Mouse (Mus musculus) hindbrain, embryonic 10.5 days (tissue): ENCODE data around the gene Ap1ar. TPM values are rescaled to one million over a fixed set of nuclear protein-coding genes. Genes with fewer than 3 reads are reported as not detected.
A peak's percentile ranks its signal among the peaks of the same experiment; 100 is the strongest.

Experiments used
- DNase-seq: peaks from one replicate; pipeline ENCODE4 v3.0.0-alpha.2; 2017; ENCODE audit warnings: low spot score
- H3K27ac ChIP-seq: fragments of 300-500 bp; sonication (generic); 2 replicates; pipeline ENCODE4 v1.5.1; 2016; ENCODE audit warnings: mild to moderate bottlenecking, moderate library complexity
- H3K27me3 ChIP-seq: fragments of 300-500 bp; sonication (generic); 2 replicates; pipeline ENCODE4 v1.6.1; 2016; ENCODE audit warnings: mild to moderate bottlenecking; ENCODE audit not compliant: poor library complexity, insufficient read depth, severe bottlenecking
- H3K36me3 ChIP-seq: fragments of 300-500 bp; sonication (generic); 2 replicates; pipeline ENCODE4 v1.6.1; 2016; ENCODE audit warnings: mild to moderate bottlenecking, moderate library complexity
- H3K4me1 ChIP-seq: fragments of 300-500 bp; sonication (generic); replicated peaks from 2 replicates; pipeline ENCODE4 v1.6.1; 2016; ENCODE audit warnings: mild to moderate bottlenecking
- H3K4me3 ChIP-seq: fragments of 300-500 bp; sonication (generic); 2 replicates; pipeline ENCODE4 v1.5.1; 2016; ENCODE audit warnings: mild to moderate bottlenecking, moderate library complexity
- H3K9me3 ChIP-seq: fragments of 300-500 bp; sonication (generic); 2 replicates; pipeline ENCODE4 v1.6.1; 2016; ENCODE audit warnings: mild to moderate bottlenecking, moderate library complexity
- WGBS: fragments of 180-500 bp; shearing (Covaris S2); methylation state at CpG from one replicate; pipeline ENCODE4 v1.1.7; 2016; 5-methylcytosine and 5-hydroxymethylcytosine counted together
- polyA plus RNA-seq: library from polyadenylated mRNA; unstranded; fragments of >200 nt; fragmentation: Nextera tagmentation; extraction: Ambion mirVana; gene quantifications from 2 replicates; pipeline ENCODE4 v1.2.1, GENCODE M21; 2016

The Ap1ar gene
- polyA plus RNA-seq, 1 experiment from 2014 or later, result 56.0 TPM

GRCm38 (mm10) chr3:127861340-127861739, 24.0 kb upstream of the Ap1ar start:
- Histone ChIP-seq H3K36me3 (no peaks in the 10 kb centered on the region), H3K27me3 (no peaks in the 10 kb centered on the region), H3K4me1 (peaks cover 7% of the 10 kb centered on the region; the same call in 1 of the 2 replicates), H3K27ac (no peak overlapping the region), H3K4me3 (no peak overlapping the region), H3K9me3 (no peaks in the 10 kb centered on the region)
- DNase-seq, result no peak
- WGBS, result 89% methylated on average over 11 of the region's 11 CpGs

DNA sequence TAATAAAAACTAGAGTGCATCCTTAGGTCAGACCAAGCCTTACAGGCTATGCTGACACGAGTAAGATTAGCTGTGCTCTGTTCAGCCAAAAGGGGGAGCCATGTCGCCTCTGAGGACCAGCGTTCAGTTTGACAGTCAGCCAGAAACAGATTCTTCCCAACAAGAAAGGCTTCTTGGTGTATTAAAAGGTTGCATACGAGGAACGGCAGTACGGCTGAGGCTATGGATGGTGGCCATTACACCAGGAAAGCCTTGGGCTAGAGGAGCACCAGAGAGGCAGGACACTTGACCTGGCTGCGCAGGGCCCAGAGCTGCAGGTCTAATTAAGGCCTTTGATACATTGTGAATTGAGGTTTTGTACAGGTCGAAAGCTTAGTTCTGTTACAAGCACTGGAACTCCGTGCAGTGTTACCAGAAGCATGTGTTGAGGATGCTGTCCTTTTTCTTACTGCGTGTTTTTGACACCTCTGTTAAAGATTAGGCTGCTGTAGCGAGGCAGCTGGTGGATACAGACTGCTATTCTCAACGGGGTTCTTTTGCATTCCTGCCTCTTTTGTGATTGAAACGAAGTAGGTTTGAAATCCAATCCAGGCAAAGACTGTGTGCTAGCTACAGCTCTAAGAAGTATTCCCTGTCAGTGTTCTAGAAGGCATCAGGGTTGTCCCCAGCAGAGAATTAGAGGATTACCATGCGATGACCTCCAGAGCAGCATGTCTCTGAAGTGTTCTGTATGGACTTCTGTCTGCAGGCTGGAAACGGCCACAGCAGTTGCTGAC, 16.3 kb upstream of the Ap1ar start:
- Histone ChIP-seq H3K27me3 (no peaks in the 10 kb centered on the region), H3K27ac (peak overlapping the region; percentile 71), H3K4me1 (peaks cover 10% of the 10 kb centered on the region), H3K9me3 (no peaks in the 10 kb centered on the region), H3K36me3 (no peaks in the 10 kb centered on the region), H3K4me3 (no peak overlapping the region)
- DNase-seq, result peak; percentile 66
- 19% methylated on average over 15 of the region's 15 CpGs for WGBS

GRCm38 (mm10) chr3:127852722-127853121, 15.4 kb upstream of the Ap1ar start:
- WGBS, result 79% methylated on average over 9 of the region's 9 CpGs
- Histone ChIP-seq H3K4me1 (peaks cover 10% of the 10 kb centered on the region), H3K27me3 (no peaks in the 10 kb centered on the region), H3K27ac (no peak overlapping the region), H3K36me3 (no peaks in the 10 kb centered on the region), H3K4me3 (no peak overlapping the region), H3K9me3 (no peaks in the 10 kb centered on the region)
- no peak for DNase-seq

DNA sequence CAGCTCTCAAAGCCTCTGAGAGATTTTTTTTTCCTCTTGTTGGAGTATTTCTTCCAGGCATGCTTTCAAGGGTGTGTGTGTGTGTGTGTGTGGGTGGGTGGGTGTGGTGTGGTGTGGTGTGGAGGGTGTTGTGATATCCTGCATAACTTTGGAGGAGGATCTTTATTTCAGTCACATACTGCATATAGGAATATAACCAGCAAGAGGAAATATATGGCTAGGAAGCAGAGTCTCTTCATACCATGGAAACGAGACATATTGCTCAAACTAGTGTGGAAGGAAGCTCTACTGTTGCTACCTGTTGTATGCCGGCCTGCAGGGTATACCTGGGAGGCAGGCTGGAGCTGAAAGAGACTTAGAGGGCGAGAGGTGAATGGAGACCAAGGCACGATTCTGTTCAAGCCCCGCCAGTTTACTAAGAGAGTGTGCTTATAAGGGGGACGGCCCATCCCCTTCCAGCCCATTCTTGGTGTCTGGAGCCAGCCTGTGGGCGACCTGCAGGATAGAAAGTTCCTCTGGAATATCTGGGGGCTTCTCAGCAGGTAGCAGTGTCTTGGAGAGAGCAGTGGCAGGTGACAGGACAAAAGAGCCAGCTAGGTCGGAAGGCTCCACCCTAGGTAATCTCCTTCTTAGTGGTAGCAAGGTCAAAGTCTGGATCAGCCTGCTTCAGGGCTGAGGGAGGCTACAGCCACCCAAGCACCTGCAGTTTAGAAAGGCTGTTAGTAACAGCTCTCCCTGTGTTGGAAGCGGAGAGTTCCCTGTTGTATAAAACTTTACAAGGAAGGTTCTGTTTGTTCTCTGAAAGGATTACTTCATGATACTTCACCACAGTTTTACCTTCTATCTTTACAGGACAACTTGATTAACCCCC, 13.7 kb upstream of the Ap1ar start:
- H3K36me3 ChIP-seq, result no peaks in the 10 kb centered on the region
- no peak overlapping the region for H3K4me3 ChIP-seq
- H3K27me3 ChIP-seq, result no peaks in the 10 kb centered on the region
- peaks cover 10% of the 10 kb centered on the region for H3K4me1 ChIP-seq
- DNase-seq, result no peak
- 59% methylated on average over 9 of the region's 9 CpGs for WGBS
- no peaks in the 10 kb centered on the region; the same call in 1 of the 2 replicates for H3K9me3 ChIP-seq
- no peak overlapping the region for H3K27ac ChIP-seq

GRCm38 (mm10) chr3:127849922-127850321, 12.6 kb upstream of the Ap1ar start:
- Histone ChIP-seq H3K4me1 (peaks cover 15% of the 10 kb centered on the region), H3K36me3 (no peaks in the 10 kb centered on the region), H3K27ac (no peak overlapping the region), H3K9me3 (no peaks in the 10 kb centered on the region; the same call in 1 of the 2 replicates), H3K4me3 (no peak overlapping the region), H3K27me3 (no peaks in the 10 kb centered on the region)
- 83% methylated on average over 5 of the region's 5 CpGs for WGBS
- DNase-seq, result no peak

- no peak for DNase-seq
- Histone ChIP-seq H3K9me3 (no peaks in the 10 kb centered on the region; the same call in 1 of the 2 replicates), H3K4me3 (no peak overlapping the region), H3K27me3 (no peaks in the 10 kb centered on the region), H3K36me3 (no peaks in the 10 kb centered on the region), H3K27ac (no peak overlapping the region), H3K4me1 (0 out of 2 replicates have a peak, but pooled peaks cover 6% of the 10 kb centered on the region)
- 90% methylated on average over 11 of the region's 11 CpGs for WGBS
These were observed 10.9 kb upstream of the Ap1ar start for GRCm38 (mm10) chr3:127848088-127848808.

DNA sequence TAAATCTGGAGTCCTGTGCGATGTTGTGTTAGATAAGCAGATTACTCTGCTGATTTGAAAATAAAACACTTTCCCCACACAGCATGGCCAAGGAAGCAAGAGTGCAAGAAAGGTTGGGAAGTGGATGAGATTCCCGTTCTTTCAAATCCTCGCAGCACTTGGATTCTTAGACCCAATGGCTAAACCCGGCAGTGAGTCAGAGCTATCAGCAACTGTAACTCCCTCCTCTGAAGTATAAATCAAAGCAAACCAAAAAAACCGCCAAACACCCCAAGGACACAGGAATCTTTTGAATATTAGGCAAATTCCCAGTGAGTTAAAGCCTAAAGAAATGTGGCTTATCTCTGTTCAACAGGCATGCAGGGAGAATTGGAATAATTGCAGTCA, 6.6 kb upstream of the Ap1ar start:
- no peak for DNase-seq
- Histone ChIP-seq H3K36me3 (no peaks in the 10 kb centered on the region), H3K27me3 (0 out of 2 replicates have a peak, but pooled peaks cover 5% of the 10 kb centered on the region), H3K9me3 (no peaks in the 10 kb centered on the region; the same call in 1 of the 2 replicates), H3K27ac (no peak overlapping the region), H3K4me1 (0 out of 2 replicates have a peak, but pooled peaks cover 6% of the 10 kb centered on the region), H3K4me3 (no peak overlapping the region)
- 83% methylated on average over 5 of the region's 5 CpGs for WGBS

DNA sequence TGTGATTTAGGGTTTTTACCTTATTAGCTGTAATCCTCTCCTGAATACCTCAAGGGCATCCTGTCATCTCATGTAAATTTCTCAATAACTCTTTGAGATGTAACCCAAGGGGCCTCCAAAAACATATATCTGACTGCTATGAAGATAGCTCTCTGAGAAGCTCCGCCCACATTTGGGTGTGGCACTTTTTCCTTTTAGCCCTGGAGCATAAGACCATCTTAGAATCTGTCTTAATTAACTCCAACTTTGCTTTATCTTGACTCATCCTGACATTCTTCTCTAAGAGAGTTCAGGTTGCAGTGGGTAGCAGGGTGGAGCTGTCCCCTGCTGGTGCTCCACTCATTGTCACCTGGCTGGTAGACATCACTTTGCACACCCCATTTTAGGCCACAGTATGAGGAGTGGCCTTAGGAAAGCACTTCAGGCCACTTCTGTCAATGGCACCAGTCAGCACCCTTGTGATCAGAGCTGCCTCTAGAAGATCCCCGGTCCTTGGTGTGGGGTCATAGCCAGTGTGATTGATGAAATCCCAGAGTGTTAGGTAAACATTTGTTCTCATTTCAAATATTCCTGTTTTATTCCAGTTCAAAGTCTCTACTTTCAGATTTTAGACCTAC, 6.1 kb upstream of the Ap1ar start:
- Histone ChIP-seq H3K27me3 (0 out of 2 replicates have a peak, but pooled peaks cover 5% of the 10 kb centered on the region), H3K4me1 (peaks cover 6% of the 10 kb centered on the region; the same call in 1 of the 2 replicates), H3K9me3 (no peaks in the 10 kb centered on the region; the same call in 1 of the 2 replicates), H3K4me3 (no peak overlapping the region), H3K27ac (no peak overlapping the region), H3K36me3 (no peaks in the 10 kb centered on the region)
- DNase-seq, result no peak
- 85% methylated on average over 2 of the region's 2 CpGs for WGBS

GRCm38 (mm10) chr3:127841926-127842325, 4.6 kb upstream of the Ap1ar start:
- H3K27me3 ChIP-seq, result 0 out of 2 replicates have a peak, but pooled peaks cover 5% of the 10 kb centered on the region
- 89% methylated on average over 8 of the region's 8 CpGs for WGBS
- no peak overlapping the region for H3K27ac ChIP-seq
- no peak for DNase-seq
- H3K4me1 ChIP-seq, result peaks cover 15% of the 10 kb centered on the region
- H3K9me3 ChIP-seq, result no peaks in the 10 kb centered on the region; the same call in 1 of the 2 replicates
- H3K36me3 ChIP-seq, result no peaks in the 10 kb centered on the region
- no peak overlapping the region for H3K4me3 ChIP-seq

DNA sequence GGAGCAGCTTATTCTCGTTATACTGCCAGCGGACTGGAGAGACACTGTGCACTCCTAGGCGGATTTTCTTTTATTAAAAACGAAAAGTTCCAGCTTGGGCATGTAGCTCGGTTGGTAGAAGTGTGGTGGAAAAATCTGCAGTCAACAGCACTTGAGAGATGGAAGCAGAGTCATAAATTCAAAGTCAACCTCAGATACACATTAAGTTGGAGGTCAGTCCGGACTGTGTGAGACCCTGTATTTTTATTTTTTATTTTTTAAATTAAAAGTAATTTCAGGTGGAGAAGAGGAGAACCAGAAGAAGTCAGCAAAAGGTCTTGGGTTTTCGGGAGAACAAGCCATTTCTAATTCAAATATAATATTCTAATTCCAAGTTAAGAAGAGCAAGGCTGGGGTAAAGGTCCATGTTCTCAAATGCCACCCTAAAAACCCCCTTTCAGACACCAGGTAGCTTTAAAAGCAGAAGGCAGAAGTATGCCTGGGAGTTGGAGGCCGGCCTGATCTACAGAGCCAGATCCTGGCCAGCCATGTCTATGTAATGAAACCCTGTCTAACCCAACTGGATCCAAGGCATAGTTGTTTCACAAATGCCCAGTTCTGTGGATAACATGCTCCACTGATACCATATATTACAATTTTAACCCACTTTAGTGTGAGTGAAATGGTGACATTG, 785 bp upstream of the Ap1ar start:
- 0 out of 2 replicates have a peak, but pooled peaks cover 5% of the 10 kb centered on the region for H3K27me3 ChIP-seq
- DNase-seq, result no peak
- 33% methylated on average over 8 of the region's 8 CpGs for WGBS

GRCm38 (mm10) chr3:127836798-127837153, 547 bp downstream of the Ap1ar start:
- Histone ChIP-seq H3K9me3 (no peaks in the 10 kb centered on the region), H3K27ac (peak overlapping the region; percentile 96), H3K4me3 (peak overlapping the region; percentile 74), H3K27me3 (no peaks in the 10 kb centered on the region), H3K4me1 (peaks cover 27% of the 10 kb centered on the region), H3K36me3 (peaks cover 8% of the 10 kb centered on the region)
- WGBS, result under 1% methylated on average over 17 of the region's 17 CpGs
- DNase-seq, result no peak

More for the DNA sequence above, 785 bp upstream of the Ap1ar start:
- peaks cover 27% of the 10 kb centered on the region for H3K4me1 ChIP-seq
- H3K4me3 ChIP-seq, result peak overlapping the region; percentile 74
- peaks cover 4% of the 10 kb centered on the region for H3K36me3 ChIP-seq
- peak overlapping the region; percentile 96 for H3K27ac ChIP-seq
- H3K9me3 ChIP-seq, result no peaks in the 10 kb centered on the region
